Comparison of ENCODE assay signal across 16 mouse cellular contexts in genomic region chr19:52768117-52768516, GRCm38 (mm10).
"Had no signal": no experiment of that assay in that cellular context is flagged by ENCODE, and none has a peak within 500 bp of the region (broad histone marks: within the 10 kb centered on the region; RNA-seq: fewer than 3 reads in every experiment).

No protein-coding gene starts in this region.

- H3K4me1 ChIP-seq: kidney, embryonic 15.5 days; liver, embryonic 12.5 days; midbrain, embryonic 10.5 days; neural tube, embryonic 15.5 days had no signal

- H3K27me3 ChIP-seq: kidney, embryonic 15.5 days; limb, embryonic 15.5 days; liver, embryonic 12.5 days; neural tube, embryonic 15.5 days had no signal

- H3K36me3 ChIP-seq: kidney, embryonic 15.5 days; limb, embryonic 15.5 days; liver, embryonic 12.5 days; midbrain, embryonic 10.5 days; neural tube, embryonic 15.5 days had no signal

- H3K4me2 ChIP-seq: kidney, embryonic 15.5 days; limb, embryonic 15.5 days; liver, embryonic 12.5 days; lung, embryonic 14.5 days; neural tube, embryonic 15.5 days had no signal

- ATAC-seq: intestine, embryonic 16.5 days; liver, embryonic 12.5 days had no signal

- H3K9me3 ChIP-seq: kidney, embryonic 15.5 days; limb, embryonic 15.5 days; midbrain, embryonic 10.5 days had no signal

- H3K27ac ChIP-seq: kidney, embryonic 15.5 days; limb, embryonic 15.5 days; liver, embryonic 12.5 days; midbrain, embryonic 10.5 days; neural tube, embryonic 15.5 days had no signal

- H3K9ac ChIP-seq: kidney, embryonic 15.5 days; limb, embryonic 15.5 days; liver, embryonic 12.5 days; lung, embryonic 14.5 days; neural tube, embryonic 15.5 days had no signal

- H3K4me3 ChIP-seq: kidney, embryonic 15.5 days; limb, embryonic 15.5 days; liver, embryonic 12.5 days; midbrain, embryonic 10.5 days; myocyte; neural tube, embryonic 15.5 days had no signal

- DNase-seq: kidney, adult 2 months; kidney, postnatal 14 days; lung, embryonic 14.5 days; lung, postnatal 10 days; lung, postnatal 4 days; midbrain, embryonic 14.5 days; spleen, adult 18-20 months; thymus, adult 18-20 months; thymus, postnatal 14 days had no signal
